Mouse (Mus musculus): Measurements from ENCODE around the gene Jtb.
"Not testable (repeated sequence)": the region's sequence is repeated elsewhere in the genome, so short reads cannot be mapped to it uniquely, and the experiment has no call there.

Gene Jtb

DNA sequence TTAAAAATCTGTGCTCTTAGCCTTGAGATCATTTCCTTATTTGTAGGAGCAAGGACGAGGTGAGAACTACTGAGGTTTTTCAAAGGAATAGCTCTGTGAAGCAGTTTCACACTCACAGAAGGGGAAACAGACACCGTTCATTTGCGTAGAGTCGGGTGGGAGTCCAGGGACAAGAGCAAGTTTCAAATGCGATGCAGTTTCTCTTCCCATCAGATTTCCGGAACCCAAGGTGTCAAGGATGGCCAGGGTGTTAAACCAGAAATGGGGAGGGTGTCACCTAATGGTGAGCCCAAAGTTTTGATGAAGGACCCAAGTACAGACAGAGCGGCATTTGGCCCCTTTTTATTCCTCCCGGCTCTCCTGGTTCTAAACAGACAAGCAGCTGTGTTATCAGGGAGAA lies 322 bp upstream of the Jtb start:
- no peak for DNase-seq

DNA sequence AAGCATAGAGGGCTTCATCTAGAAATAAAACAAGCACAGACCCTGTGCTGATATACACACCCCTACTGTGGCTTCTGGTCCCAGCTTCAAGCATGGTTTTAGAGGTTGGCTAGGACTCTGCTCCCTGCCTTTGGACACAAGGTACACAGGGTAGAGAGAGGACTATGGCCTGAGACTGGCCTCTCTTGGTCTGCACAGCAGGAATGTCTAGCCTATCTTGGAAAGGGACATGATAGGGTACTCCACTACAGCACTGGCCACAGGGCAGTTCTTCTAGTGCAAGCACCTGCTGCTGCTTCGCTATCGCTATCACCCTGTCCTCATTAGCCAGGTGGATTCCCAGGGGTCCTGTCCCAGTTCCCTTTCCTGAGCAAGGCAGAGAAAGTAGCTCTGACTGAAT lies 9.9 kb downstream of the Jtb start:
- DNase-seq, result no peak

DNA sequence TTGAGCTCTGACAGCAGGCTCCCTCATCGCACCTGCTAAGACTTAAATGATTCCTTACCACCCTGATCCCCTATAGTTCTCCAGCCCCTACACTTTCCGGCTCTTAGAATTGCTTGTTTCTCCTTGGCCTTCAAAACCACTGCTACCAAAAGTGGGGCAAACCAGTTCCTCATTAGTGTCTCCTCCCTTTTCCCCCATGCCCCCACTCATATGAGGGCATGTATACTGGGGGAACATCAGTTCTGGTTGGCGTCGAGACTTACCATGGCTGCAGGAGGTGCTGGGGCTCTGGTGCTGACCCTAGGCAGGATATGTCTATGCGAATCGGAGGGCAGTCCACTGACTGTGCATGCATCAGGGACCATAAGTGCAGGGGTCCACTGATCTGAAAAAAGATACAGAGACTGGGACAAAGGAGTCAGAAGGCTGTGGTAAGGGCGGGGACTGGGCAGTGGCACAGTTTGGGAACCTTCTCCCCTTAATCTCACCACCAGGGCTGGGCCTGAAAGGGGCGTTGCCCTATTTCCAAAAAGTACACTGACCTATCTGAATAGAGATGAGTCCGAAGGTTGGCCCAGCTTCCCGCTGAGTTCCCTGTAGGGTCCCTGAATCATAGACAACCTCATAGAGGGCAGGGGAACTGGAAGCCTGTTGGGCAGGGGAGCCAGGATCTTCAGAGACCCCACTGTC lies 10.4 kb downstream of the Jtb start:
- DNase-seq, result no peak

DNA sequence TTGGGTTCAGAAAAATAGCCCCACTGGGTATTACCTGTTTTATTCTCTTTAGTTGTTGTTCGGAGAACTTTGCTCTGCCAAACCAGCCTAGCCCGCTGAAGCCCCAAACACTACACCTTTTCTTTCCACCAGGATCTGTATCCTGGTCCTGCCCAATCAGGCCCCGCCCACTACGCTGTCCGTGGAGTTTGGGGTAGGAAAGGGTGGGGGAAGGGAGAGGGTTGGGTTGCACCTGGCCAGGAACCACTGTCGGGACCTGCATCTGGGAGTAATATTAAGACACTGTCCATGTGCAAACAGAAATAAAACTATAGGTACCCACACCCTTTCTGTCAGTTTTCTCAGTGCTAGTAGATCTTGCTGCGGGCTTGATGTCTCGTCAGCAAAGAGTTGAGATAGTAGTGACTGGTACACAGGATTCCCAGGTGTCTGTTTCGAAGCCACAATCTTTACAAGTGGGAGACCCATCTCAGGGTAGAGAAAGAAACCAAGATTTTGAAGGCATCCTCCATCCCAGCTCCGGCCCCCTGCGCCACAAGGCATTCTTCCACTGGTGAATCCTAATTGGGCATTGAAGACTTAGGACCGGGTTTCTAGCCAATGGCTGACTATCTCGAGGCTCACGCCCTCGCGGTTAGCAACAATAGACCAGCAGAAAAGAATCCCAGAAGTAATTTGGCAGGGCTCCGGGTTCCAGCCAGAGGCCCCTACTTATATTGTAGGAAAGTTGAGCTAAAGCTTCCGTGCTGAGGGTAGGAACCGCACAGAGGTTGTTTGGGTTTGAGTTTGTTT lies 11.8 kb downstream of the Jtb start, which contains the start of gene Creb3l4:
Creb3l4 (minus strand) TSS at position 529 of the 792 bp plus-strand sequence.
- DNase-seq, result no peak

DNA sequence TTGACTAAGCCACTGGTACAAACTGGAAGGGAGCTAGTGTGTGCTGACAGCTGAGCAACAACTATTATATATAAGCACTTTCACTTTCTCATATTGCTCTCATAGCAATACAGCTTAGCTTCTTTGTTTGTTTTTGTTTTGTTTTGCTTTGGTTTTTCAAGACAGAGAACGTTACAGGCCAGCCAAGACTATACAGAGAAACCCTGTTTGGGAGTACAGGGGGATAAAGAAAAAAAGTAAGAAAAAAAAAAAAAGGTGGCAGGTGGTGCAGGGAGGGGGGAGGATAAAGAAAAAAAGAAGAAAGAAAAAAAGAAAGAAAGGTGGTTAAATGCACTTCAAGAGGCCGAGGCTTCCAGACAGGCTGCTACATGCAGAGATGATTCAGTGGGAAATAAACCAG lies 14.0 kb downstream of the Jtb start:
- DNase-seq, result no peak

DNA sequence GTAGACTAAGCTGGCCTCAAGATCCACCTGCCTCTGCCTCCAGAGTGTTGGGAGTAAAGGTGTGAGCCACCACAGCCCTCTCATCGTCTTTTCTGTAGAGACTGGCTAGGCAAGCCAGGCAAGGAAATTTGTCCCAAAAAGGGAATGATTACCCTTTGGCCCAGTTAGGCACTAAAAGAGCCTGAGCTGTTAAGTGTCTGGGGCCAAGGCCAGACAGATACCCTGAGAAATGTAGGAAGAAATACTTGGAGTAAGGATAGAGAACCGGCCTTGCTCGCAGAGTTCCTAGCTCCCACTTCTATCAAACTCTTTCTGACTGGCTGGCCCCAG lies 16.2 kb downstream of the Jtb start:
- no peak for DNase-seq

DNA sequence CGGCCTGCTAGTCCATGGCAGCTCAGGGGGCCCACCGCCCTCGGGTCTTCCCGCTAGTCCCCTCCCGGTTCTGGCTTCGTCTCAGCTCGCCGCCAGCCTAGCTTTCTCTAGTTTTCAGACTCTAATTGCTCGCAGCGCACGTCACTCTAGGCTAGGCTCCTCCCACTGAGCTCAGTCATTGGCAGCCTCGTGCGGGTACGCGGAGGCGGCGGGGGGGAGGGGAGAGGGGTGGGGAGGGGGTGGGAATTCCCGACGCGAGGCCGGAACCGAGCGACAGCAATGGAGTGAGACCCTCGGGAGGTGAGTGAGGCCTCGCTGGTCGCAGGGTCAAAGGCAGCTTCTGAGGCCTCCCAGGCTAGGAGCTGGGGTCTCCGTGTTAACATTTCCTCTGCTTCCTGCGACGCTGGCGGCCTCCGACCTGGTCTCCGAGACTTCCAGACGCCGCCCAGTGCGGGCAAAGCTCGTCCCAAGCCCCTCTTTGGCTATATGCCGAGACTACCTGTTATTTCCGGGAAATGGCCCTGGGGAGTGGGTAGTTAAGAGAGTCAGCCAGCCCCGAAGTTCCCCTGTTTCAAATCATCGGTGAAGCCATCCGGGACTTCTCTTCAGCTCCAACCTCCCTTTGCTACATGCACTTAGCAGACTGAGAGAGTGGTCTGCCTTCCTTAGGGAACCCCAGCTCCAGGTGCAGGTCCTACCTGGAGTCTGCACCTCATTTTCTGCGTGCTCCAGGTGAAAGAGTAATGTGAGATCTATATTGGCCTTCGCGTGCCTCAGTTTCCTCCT lies 16.8 kb downstream of the Jtb start, which contains the start of gene Slc39a1:
Slc39a1 (plus strand) TSS at position 213 of the 786 bp plus-strand sequence.
- peak; percentile 94 for DNase-seq

DNA sequence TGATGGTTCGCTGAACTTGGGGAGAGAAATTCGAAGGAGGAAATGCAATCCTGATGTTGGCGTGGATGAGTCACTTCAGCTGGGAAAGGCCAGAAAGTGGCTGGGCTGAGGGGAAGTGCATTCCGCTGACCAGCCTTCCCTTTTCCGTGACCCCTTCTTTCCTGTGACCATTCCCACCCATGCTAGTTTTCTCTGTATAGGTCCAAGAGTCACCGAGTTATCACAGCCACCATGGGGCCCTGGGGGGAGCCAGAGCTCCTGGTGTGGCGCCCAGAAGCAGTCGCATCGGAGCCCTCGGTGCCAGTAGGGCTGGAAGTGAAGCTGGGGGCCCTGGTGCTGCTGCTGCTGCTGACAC lies 17.3 kb downstream of the Jtb start:
- peak; percentile 46 for DNase-seq

DNA sequence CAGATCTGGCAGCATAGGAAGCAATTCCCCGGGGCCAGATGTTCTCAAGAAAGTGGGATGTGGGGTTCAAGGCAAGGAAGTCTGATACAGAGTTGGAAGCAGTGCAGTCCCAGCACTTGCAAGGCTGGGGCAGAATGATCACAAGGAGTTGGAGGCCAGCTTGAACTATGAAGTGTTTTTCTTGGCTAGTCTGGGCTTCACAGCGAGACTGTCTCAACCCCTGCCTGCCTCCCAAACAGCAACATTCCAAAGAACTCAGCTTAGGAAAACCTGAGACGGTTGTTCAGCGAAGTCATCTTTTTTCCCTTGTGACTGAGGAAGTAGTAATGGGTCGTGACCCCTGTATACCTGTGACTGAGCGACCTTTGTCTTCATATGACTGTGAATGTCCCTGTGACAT lies 19.4 kb downstream of the Jtb start:
- no peak for DNase-seq

DNA sequence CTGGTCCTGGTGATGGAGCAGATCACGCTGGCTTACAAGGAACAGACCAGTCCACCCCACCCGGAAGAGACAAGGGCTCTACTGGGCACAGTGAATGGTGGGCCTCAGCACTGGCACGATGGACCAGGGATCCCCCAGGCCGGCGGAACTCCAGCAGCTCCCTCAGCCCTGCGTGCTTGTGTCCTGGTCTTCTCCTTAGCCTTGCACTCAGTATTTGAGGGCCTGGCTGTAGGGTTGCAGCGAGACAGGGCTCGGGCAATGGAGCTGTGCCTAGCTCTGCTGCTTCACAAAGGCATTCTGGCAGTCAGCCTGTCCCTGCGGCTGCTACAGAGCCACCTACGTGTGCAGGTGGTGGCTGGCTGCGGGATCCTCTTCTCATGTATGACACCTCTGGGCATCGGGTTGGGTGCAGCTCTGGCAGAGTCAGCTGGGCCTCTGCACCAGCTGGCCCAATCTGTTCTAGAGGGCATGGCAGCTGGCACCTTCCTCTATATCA lies 20.4 kb downstream of the Jtb start:
- not testable (repeated sequence) for DNase-seq

DNA sequence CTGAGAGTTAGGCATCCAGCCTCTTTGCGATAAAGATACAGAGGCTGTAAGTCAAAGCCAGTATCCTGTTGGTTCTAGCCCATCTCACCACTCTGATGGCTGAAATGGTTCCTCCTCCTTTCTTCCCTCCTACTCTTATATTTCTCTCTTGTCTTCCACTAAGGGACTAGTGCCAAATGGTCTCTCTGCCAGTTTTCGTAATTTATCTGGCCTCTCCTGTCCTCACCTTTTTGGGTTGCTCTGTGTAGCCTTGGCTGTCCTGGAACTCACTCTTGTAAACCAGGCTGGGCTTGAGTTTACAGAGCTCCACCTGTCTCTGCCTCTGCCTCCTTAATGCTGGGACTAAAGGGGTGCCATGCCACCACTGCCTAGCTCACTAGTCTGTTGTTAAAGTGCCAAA lies 21.3 kb downstream of the Jtb start:
- DNase-seq, result not testable (repeated sequence)

DNA sequence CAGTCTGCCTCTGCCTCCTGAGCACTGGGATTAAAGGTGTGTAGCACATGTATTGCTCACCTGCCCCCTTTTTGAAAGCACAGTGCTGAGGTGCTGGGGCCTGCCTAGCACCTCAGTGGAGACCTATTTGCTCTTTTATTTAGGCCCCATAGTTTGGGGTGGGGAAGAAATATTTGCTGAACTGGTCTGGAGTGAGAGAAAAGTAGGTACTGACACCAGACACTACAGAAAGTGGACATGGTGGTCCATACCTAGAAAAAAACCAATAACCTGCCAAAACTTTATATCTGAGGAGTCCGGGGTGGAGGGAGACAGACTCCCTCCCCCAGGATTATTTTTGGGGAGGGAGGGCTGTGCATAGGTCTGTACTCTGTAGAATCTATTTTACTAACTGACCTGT lies 21.8 kb downstream of the Jtb start:
- not testable (repeated sequence) for DNase-seq

DNA sequence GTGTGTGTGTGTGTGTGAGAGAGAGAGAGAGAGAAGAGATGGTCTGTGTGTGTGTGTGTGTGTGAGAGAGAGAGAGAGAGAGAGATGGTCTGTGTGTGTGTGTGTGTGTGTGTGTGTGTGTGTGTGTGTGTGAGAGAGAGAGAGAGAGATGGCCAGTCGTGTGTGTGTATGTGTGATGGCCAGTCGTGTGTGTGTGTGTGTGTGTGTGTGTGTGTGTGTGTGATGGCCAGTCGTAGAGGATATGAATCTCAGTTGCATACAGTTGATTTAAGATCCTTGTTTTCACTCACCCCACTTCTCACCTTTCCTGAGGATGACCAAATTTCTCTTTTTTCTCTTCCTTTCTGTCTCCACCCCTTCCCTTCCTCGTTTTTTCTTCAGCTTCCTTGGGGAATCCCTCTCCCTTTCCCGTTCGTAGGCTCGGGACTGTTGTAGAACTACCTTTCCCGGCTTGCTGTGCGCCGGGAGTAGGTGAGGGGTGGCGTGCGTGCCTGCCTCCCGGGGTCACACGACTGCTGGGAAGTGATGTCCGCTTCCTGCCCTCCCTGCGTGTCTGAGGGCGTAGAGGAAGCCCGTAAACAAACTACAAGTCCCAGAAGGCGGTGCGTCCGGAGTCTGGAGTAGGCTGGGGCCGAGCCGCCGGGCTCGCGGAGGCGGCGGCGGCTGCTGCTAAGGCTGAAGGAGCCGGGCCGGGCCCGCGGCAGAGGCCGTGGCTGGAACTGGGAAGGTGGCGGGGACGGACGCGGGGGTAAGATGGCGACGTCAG lies 22.4 kb downstream of the Jtb start, which contains the start of gene Crtc2:
Crtc2 (plus strand) TSS at position 511 of the 766 bp plus-strand sequence.
- DNase-seq, result peak; percentile 94

DNA sequence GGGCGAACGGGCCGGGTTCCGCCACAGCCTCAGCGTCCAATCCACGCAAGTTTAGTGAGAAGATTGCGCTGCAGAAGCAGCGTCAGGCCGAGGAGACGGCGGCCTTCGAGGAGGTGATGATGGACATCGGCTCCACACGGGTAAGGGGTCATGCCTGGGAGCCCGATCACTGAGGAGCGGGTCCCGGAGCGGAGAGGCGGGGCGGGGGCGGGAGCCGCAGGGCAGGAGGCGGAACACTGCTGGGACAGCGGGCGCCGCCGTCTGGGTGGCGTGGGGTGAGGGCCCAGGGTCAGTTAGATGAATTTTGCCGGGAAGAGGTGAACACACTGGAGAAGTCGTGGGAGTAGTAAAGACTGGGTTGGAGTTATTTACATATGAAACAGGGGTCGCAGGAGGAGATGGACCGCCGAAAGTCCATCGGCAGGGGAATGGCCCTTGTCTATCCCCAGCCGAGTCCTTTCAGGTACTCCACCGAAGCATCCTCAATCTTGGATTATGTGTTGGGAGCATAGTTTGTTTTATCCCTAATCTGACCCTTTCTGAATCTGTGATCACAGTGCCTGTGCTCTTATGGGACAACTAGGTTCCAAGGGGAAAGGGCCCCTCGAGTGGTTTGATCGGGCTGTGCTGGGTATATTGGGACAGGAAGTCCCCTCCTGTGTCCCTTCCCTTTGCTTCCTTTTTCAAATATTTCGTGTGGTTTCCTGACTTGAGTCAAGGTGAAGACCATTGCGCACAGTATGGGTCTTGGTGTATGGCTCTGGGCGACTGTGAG lies 23.2 kb downstream of the Jtb start:
- DNase-seq, result peak; percentile 39

DNA sequence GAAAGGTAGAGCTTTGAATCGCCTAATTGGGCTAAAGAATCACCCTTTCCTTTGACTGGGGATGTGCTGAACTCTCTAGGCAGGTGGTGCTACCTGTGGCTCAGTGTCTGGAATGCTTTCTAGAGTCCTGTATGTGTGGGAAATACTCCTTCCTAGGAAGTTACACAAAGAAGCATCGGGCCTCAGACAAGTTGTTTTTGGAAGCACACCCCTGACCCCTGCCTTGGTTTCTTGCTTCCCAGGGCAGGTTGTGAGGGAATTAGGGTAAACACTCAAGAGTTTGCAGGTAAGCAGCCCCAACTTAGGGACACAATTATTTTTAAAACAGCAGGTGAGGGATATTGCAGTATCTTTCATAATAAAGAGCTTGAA lies 23.8 kb downstream of the Jtb start:
- DNase-seq, result no peak

DNA sequence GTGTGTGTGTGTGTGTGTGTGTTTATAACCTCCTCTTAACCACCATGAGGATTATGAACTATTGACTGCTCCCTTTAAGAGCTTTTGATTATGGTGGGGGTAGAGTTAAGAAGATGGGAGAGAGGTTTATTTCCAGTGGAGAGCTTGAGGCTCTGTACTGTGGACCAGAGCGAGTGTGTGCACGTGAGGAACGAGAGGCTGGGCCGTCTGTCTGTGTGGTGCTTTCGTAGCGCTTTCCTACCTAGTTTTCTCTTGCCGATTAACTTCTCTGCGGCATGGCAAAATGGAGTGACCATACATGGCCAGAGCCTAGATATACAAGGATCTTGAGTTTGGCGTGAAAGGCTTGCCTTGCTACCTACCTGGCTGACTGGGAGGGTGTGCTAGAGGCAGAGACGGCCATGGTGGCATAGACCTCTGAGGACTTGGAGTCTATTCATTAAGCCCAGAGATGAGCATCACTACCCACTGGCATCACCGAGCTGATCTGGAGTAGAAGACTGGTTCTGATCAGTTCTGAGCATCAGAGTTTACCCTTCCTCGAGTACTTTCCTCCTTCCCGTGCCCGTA lies 24.5 kb downstream of the Jtb start:
- DNase-seq, result no peak

DNA sequence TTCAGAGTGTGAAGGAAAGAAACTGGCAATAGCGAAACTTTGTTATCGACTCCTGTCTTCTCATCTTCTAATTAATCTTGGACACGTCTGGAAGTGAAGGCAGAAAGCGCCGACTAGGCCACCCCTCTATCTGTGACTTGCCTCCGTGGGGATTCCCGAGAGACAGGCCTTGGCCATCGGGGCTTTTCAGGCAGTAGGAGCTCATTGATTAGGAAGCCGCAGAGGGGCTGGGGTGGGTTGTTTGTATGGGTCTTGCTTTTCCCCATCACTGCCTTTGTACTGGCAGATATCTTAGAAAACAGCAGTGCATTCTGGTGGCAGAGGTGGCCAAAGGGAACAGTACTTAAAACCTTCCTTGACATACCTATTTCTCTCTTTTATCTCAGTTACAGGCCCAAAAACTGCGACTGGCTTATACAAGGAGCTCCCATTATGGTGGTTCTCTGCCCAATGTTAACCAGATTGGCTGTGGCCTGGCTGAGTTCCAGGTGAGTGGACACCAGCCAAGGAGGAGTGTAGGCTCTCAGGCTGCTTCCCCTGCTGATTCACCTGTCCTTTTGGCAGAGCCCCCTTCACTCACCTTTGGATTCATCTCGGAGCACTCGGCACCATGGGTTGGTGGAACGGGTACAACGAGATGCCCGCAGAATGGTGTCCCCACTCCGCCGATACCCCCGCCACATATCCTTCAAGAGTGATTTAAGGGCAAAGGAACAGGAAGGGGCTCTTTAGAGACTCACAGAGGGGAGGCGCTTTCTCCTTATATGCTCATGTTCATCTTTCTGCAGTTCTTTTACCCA lies 25.5 kb downstream of the Jtb start:
- DNase-seq, result no peak

DNA sequence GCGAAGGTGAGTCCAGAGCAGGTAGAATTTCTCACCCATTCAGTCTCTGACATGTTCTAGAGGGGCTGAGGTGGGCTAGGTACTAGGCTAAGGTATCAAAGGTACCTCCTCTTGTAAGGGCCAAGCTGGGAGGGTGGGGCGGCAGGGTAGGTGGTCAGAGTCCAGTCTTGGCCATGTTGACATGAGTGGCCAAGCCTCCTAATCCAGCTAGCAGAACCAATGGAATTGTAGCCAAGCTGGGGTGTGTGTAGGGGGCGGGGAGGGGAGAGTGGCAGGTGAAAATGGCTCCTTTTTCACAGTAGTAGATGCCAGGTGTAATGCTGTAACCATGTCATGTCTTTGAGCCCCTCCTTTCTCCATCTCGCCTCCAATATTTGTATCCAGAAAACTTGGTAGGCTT lies 27.1 kb downstream of the Jtb start:
- DNase-seq, result no peak

DNA sequence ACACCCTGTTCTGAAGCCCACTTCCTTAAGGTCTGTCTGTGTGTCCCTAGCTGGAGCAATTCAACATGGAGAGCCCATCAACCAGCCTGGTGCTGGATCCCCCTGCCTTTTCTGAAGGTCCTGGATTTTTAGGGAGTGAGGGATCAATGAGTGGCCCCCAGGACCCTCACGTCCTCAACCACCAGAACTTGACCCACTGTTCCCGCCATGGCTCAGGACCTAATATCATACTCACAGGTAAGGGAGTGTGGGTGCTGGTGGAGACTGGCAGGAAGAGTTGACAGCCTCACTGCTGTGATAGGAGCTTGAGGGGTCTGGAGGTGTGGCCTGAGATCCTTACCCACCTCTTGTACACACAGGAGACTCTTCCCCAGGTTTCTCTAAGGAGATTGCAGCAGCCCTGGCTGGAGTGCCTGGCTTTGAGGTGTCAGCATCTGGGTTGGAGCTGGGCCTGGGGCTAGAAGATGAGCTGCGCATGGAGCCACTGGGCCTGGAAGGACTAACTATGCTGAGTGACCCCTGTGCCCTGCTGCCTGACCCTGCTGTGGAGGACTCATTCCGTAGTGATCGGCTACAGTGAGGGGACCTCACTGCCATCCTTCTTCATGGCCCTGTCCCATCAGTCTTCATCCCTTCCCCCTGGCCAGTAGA lies 31.8 kb downstream of the Jtb start:
- DNase-seq, result no peak

DNA sequence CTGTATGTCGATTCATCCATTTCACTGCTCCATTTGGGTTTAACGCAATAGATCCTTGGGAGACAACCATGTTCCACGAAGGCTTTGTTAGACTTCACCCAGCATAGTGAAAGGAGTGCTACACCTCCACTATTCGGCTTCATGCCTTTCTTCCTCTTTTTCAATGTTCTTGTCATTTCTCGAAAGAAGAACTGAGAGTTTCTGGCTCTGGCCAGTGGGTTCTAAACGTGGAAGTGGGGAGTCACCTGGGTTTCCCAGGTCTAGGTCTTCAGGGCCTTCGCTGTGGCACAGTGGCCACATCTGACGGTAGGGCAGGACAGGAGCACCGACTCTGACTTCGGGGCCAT lies 33.3 kb downstream of the Jtb start:
- no peak for DNase-seq
